Mouse (Mus musculus) Muller cell, postnatal 12 days (primary cell): Measurements from ENCODE around the gene Syt9.
"Not testable (repeated sequence)": the region's sequence is repeated elsewhere in the genome, so short reads cannot be mapped to it uniquely, and the experiment has no call there.

Experiments used
- DNase-seq: peaks from one replicate; pipeline ENCODE4 v3.0.0-alpha.2; 2015; ENCODE audit errors: inconsistent ontology term

Syt9 gene

GRCm38 (mm10) chr7:107461699-107462440, 91.3 kb downstream of the Syt9 start:
- DNase-seq, result no peak

GRCm38 (mm10) chr7:107462962-107463361, 92.4 kb downstream of the Syt9 start:
- DNase-seq, result no peak

GRCm38 (mm10) chr7:107465081-107465480, 94.6 kb downstream of the Syt9 start:
- DNase-seq, result peak; percentile 11

GRCm38 (mm10) chr7:107478979-107479965, 108.7 kb downstream of the Syt9 start:
- DNase-seq, result peak; percentile 56

- not testable (repeated sequence) for DNase-seq
Measured at GRCm38 (mm10) chr7:107485709-107486108, 115.2 kb downstream of the Syt9 start.

- no peak for DNase-seq
Measured at GRCm38 (mm10) chr7:107495428-107495827, 124.9 kb downstream of the Syt9 start.

GRCm38 (mm10) chr7:107496923-107497322, 126.4 kb downstream of the Syt9 start:
- DNase-seq, result no peak

GRCm38 (mm10) chr7:107500641-107501040, 130.1 kb downstream of the Syt9 start:
- DNase-seq, result no peak

- peak; percentile 86 for DNase-seq
Measured at GRCm38 (mm10) chr7:107504761-107505712, 134.5 kb downstream of the Syt9 start.

GRCm38 (mm10) chr7:107507920-107508319, 137.4 kb downstream of the Syt9 start:
- DNase-seq, result no peak

GRCm38 (mm10) chr7:107509740-107510139, 139.2 kb downstream of the Syt9 start:
- no peak for DNase-seq

- DNase-seq, result peak; percentile 49
Measured at GRCm38 (mm10) chr7:107516704-107517410, 146.3 kb downstream of the Syt9 start.

- no peak for DNase-seq
Measured at GRCm38 (mm10) chr7:107519256-107520025, 148.9 kb downstream of the Syt9 start.

GRCm38 (mm10) chr7:107521411-107521810, 150.9 kb downstream of the Syt9 start:
- DNase-seq, result no peak

GRCm38 (mm10) chr7:107526299-107526698, 155.8 kb downstream of the Syt9 start:
- peak; percentile 12 for DNase-seq

- DNase-seq, result no peak
Measured at GRCm38 (mm10) chr7:107528169-107528772, 157.7 kb downstream of the Syt9 start.

GRCm38 (mm10) chr7:107529364-107529763, 158.8 kb downstream of the Syt9 start:
- DNase-seq, result no peak

- no peak for DNase-seq
Measured at GRCm38 (mm10) chr7:107535311-107535710, 164.8 kb downstream of the Syt9 start.

GRCm38 (mm10) chr7:107536516-107536915, 166.0 kb downstream of the Syt9 start:
- DNase-seq, result peak; percentile 83

GRCm38 (mm10) chr7:107540034-107540433, 169.5 kb downstream of the Syt9 start:
- no peak for DNase-seq
